Mouse (Mus musculus) heart, embryonic 11.5 days (tissue): ENCODE results near the gene Ano8. TPM values are rescaled to one million over a fixed set of nuclear protein-coding genes. Genes with fewer than 3 reads are reported as not detected.

Experiments
- ATAC-seq: fragments of 200-750 bp; cut with Nextera tagmentation; replicated peaks from 2 replicates; pipeline ENCODE4 v1.8.0; 2017; ENCODE audit warnings: moderate library complexity; ENCODE audit not compliant: insufficient number of reproducible peaks, low FRiP score, low TSS enrichment
- H3K27ac ChIP-seq: fragments of 300-500 bp; sonication (generic); 2 replicates; pipeline ENCODE4 v1.5.1; 2014; ENCODE audit warnings: mild to moderate bottlenecking, low read depth, low read length
- H3K27me3 ChIP-seq: fragments of 300-500 bp; sonication (generic); 2 replicates; pipeline ENCODE4 v1.6.1; 2014; ENCODE audit warnings: mild to moderate bottlenecking, low read length, mixed read lengths; ENCODE audit not compliant: control insufficient read depth, insufficient read depth
- H3K36me3 ChIP-seq: fragments of 300-500 bp; sonication (generic); 2 replicates; pipeline ENCODE4 v1.6.1; 2014; ENCODE audit warnings: mild to moderate bottlenecking, low read length, moderate library complexity, mixed read lengths; ENCODE audit not compliant: control insufficient read depth, insufficient read depth
- H3K4me1 ChIP-seq: fragments of 300-500 bp; sonication (generic); 2 replicates; pipeline ENCODE4 v1.6.1; 2014; ENCODE audit warnings: low read length; ENCODE audit not compliant: control insufficient read depth, insufficient read depth
- H3K4me2 ChIP-seq: fragments of 300-500 bp; sonication (generic); 2 replicates; pipeline ENCODE4 v1.6.1; 2014; ENCODE audit warnings: mild to moderate bottlenecking, moderate library complexity
- H3K4me3 ChIP-seq: fragments of 300-500 bp; sonication (generic); 2 replicates; pipeline ENCODE4 v1.5.1; 2014; ENCODE audit warnings: low read depth, low read length
- H3K9ac ChIP-seq: fragments of 300-500 bp; sonication (generic); 2 replicates; pipeline ENCODE4 v1.6.1; 2014; ENCODE audit warnings: mild to moderate bottlenecking, low read depth, low read length, moderate library complexity
- H3K9me3 ChIP-seq: fragments of 300-500 bp; sonication (generic); replicated peaks from 2 replicates; pipeline ENCODE4 v1.6.1; 2016; ENCODE audit warnings: low read length; ENCODE audit not compliant: control insufficient read depth
- WGBS: fragments of 180-500 bp; shearing (Covaris S2); extraction: QIAGEN DNeasy Blood & Tissue Kit; methylation state at CpG from one replicate; pipeline ENCODE4 v1.1.7; 2014; ENCODE audit not compliant: insufficient replicate concordance; 5-methylcytosine and 5-hydroxymethylcytosine counted together
- polyA plus RNA-seq: library from polyadenylated mRNA; unstranded; fragments of >200 nt; fragmentation: Nextera tagmentation; extraction: Ambion mirVana; gene quantifications from 2 replicates; pipeline ENCODE4 v1.2.1, GENCODE M21; 2014

Gene Ano8
- polyA plus RNA-seq, 1 experiment from 2014 or later: 1.4 TPM

- Histone ChIP-seq H3K4me3 (peak overlapping the region; percentile 59), H3K4me2 (peak overlapping the region; percentile 80), H3K36me3 (peaks cover 15% of the 10 kb centered on the region), H3K27me3 (no peaks in the 10 kb centered on the region), H3K27ac (no peak overlapping the region), H3K4me1 (peaks cover 13% of the 10 kb centered on the region), H3K9me3 (no peaks in the 10 kb centered on the region), H3K9ac (peak overlapping the region; percentile 76)
- ATAC-seq: no peak
- WGBS: 86% methylated on average over 3 of the region's 3 CpGs
Measured at GRCm38 (mm10) chr8:71470146-71470912, 15.4 kb downstream of the Ano8 start.

- H3K36me3 ChIP-seq: peaks cover 15% of the 10 kb centered on the region
- H3K4me2 ChIP-seq: peak overlapping the region; percentile 80
- ATAC-seq: 0 out of 2 replicates have a peak, but pooled peaks have one; percentile 1
- H3K4me3 ChIP-seq: peak overlapping the region; percentile 59
- H3K27ac ChIP-seq: 0 out of 2 replicates have a peak overlapping the region, but pooled peaks have one; percentile 10
- H3K27me3 ChIP-seq: no peaks in the 10 kb centered on the region
- peak overlapping the region; percentile 76 for H3K9ac ChIP-seq
- H3K9me3 ChIP-seq: no peaks in the 10 kb centered on the region
- H3K4me1 ChIP-seq: peaks cover 13% of the 10 kb centered on the region
- under 1% methylated on average over 24 of the region's 24 CpGs for WGBS
Measured at GRCm38 (mm10) chr8:71469411-71469810, 16.4 kb downstream of the Ano8 start.

- Histone ChIP-seq H3K4me3 (peak within 1 kb of the TSS; percentile 59), H3K36me3 (peaks cover 15% of the 10 kb centered on the region), H3K9me3 (no peaks in the 10 kb centered on the region), H3K4me2 (peak within 1 kb of the TSS; percentile 80), H3K27ac (0 out of 2 replicates have a peak within 1 kb of the TSS, but pooled peaks have one; percentile 10), H3K4me1 (peaks cover 18% of the 10 kb centered on the region), H3K9ac (peak within 1 kb of the TSS; percentile 76), H3K27me3 (no peaks in the 10 kb centered on the region)
- WGBS: under 1% methylated on average over 41 of the region's 52 CpGs
- peak; percentile 88 for ATAC-seq
Measured at GRCm38 (mm10) chr8:71468916-71469315, 16.8 kb downstream of the Ano8 start, which contains the start of gene Dda1. TSS of gene Dda1 (plus strand) at chr8:71469199.

- no peak overlapping the region for H3K4me2 ChIP-seq
- H3K9me3 ChIP-seq: no peaks in the 10 kb centered on the region
- H3K4me1 ChIP-seq: peaks cover 21% of the 10 kb centered on the region
- ATAC-seq: no peak
- H3K4me3 ChIP-seq: no peak overlapping the region; the same call in 1 of the 2 replicates
- H3K9ac ChIP-seq: no peak overlapping the region
- no peaks in the 10 kb centered on the region for H3K27me3 ChIP-seq
- no peak overlapping the region for H3K27ac ChIP-seq
- WGBS: 90% methylated on average over 1 of the region's 1 CpGs
- peaks cover 12% of the 10 kb centered on the region for H3K36me3 ChIP-seq
Measured at GRCm38 (mm10) chr8:71468001-71468400, 17.8 kb downstream of the Ano8 start.

- Histone ChIP-seq H3K9me3 (no peaks in the 10 kb centered on the region), H3K4me2 (no peak overlapping the region), H3K4me3 (no peak overlapping the region), H3K9ac (no peak overlapping the region), H3K27ac (no peak overlapping the region), H3K36me3 (peaks cover 11% of the 10 kb centered on the region), H3K4me1 (peaks cover 27% of the 10 kb centered on the region), H3K27me3 (peaks cover 5% of the 10 kb centered on the region; the same call in 1 of the 2 replicates)
- ATAC-seq: no peak
- 88% methylated on average over 2 of the region's 2 CpGs for WGBS
Measured at GRCm38 (mm10) chr8:71467201-71467600, 18.6 kb downstream of the Ano8 start.

GRCm38 (mm10) chr8:71466198-71466597 lies 19.6 kb downstream of the Ano8 start:
- Histone ChIP-seq H3K36me3 (peaks cover 5% of the 10 kb centered on the region), H3K9me3 (no peaks in the 10 kb centered on the region), H3K27me3 (peaks cover 12% of the 10 kb centered on the region), H3K4me2 (no peak overlapping the region), H3K4me3 (no peak overlapping the region), H3K27ac (no peak overlapping the region), H3K9ac (no peak overlapping the region), H3K4me1 (peaks cover 27% of the 10 kb centered on the region)
- ATAC-seq: no peak
- WGBS: 92% methylated on average over 5 of the region's 5 CpGs

GRCm38 (mm10) chr8:71465733-71466132 lies 20.0 kb downstream of the Ano8 start:
- peak overlapping the region; percentile 90 for H3K4me2 ChIP-seq
- WGBS: 70% methylated on average over 8 of the region's 8 CpGs
- no peak overlapping the region for H3K27ac ChIP-seq
- H3K4me1 ChIP-seq: peaks cover 26% of the 10 kb centered on the region
- no peaks in the 10 kb centered on the region for H3K9me3 ChIP-seq
- H3K36me3 ChIP-seq: peaks cover 6% of the 10 kb centered on the region
- peaks cover 16% of the 10 kb centered on the region for H3K27me3 ChIP-seq
- peak overlapping the region; percentile 81 for H3K9ac ChIP-seq
- H3K4me3 ChIP-seq: peak overlapping the region; percentile 83
- no peak for ATAC-seq

- under 1% methylated on average over 59 of the region's 59 CpGs for WGBS
- peak within 1 kb of the TSS; percentile 81 for H3K9ac ChIP-seq
- H3K27ac ChIP-seq: peak within 1 kb of the TSS; percentile 80
Measured at GRCm38 (mm10) chr8:71464513-71465500, 21.0 kb downstream of the Ano8 start, which contains the start of gene Mrpl34. TSS of gene Mrpl34 (plus strand) at chr8:71464959.

More at GRCm38 (mm10) chr8:71464513-71465500, 21.0 kb downstream of the Ano8 start, which contains the start of gene Mrpl34:
- Histone ChIP-seq H3K4me2 (peak within 1 kb of the TSS; percentile 90), H3K27me3 (peaks cover 17% of the 10 kb centered on the region), H3K4me1 (peaks cover 17% of the 10 kb centered on the region), H3K36me3 (peaks cover 7% of the 10 kb centered on the region), H3K9me3 (no peaks in the 10 kb centered on the region), H3K4me3 (peak within 1 kb of the TSS; percentile 83)
- peak; percentile 80 for ATAC-seq
